Mouse (Mus musculus) frontal cortex, postnatal 10 days (tissue): Measurements from ENCODE around the gene Xpnpep3.

ENCODE experiments used
- DNase-seq, 2 experiments: peaks; one replicate each; pipeline ENCODE4 v3.0.0; 2022; ENCODE audit warnings: low spot score in 2 of 2, mixed read lengths in 1 of 2

Gene Xpnpep3

DNA sequence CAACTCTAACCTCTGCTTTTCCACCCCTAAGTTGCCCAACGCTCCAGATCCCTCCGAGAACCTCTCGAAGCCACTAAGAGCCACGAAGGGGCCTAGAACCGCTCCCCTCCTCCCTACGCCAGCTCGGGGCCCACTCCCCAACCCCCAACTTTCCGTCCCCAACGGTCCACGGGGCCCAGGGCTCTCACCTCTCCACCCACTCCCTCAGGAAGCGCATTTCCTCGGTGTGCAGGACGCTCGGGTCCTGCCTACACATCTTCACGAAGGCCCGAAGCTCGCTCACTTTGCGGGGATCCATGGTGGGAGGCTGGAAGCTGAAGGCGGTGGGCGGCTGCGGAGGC is 671 bp upstream of the Xpnpep3 start:
- no peak for DNase-seq

GRCm38 (mm10) chr15:81405008-81405407 is 5.1 kb downstream of the Xpnpep3 start:
- DNase-seq, result no peak

GRCm38 (mm10) chr15:81408199-81408598 is 8.3 kb downstream of the Xpnpep3 start, which contains the start of gene Dnajb7:
Gene Dnajb7 (minus strand): TSS chr15:81408299.
- DNase-seq, result no peak

DNA sequence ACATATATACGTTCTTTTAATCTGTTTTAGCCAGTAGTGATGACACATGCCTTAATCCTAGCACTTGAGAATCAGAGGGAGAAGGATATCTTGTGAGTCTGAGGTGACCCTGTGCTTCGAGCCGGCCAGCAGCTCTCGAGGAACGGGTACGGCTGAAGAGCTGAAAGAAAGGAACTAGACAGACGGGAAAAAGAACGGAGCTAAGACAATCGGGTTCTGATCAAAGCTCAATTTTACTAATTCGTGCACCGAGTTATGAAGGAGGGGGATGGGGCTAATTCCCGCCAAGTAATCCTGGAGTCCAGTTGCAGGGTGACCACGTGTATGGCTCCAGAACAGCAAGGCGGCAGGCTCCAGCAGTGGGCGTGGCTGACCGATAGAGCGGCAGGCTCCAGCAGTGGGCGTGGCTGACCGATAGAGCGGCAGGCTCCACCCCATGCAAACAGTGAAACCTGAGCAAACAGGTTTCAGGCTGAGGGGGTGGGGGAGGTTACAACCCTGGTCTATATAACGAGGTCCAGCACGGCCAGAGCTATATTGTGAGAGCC is 16.9 kb downstream of the Xpnpep3 start:
- DNase-seq, result peak in 1 of 2 experiments; percentile 16

DNA sequence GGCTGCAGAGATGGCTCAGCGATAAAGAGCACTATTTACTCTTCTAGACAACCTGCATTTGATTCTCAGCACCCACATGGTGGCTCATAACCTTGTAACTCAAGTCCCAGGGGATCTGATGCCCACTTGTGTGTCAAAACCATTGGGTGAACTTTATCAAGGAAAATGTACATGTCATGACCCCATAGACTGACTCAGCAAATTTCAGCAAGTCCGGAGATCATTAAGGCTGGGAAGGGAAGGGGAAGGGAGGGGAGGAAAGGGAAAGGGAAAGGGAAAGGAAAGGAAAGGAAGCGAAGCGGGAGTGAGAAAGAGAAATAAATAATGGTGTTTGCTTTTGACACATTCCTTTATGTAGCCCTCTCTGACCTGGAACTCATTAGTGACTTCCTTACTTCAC is 18.1 kb downstream of the Xpnpep3 start:
- no peak for DNase-seq

DNA sequence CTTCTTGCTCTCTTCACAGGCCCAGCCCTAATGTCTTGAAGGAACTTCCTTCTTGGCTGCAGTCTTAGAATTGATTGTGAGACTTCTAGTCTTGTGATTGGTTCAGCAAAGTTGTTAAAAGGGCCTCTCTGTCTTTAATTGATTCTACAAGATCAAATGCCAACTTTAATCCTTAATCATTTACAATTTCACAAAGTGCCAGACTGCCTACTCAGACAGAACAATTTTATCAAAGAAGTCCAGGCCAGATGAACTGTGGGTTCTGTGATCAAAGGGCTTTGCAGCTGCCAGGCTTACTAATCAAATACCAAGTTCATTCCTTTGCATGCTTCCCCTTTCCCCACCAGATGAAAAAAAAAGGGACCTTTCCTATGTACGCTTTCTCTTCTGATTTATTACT is 21.5 kb downstream of the Xpnpep3 start:
- no peak for DNase-seq

DNA sequence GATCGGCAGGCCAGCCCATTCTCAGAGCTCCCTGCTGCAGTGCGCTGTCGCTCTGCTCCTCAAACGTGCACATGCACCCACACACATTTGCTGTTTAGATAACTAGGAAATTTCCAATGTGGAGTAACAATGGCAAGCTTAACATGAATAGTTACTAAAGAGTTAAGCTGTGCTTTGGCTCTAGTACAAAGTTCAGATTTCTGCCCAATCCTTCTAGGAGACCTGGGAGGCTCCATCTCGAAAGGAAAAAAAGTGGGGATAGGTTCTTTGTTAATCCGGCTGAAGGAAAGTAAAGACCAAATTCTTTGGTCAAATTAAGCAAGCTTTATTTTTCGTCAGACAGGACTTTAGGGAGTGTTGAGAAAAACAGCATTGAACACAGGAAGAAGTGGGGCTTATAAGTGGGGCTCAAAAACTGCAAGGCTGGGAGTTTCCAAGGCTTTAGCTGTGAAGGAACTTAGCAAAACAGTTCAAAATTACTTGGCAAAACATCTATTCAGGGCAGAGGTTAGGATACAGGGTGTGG is 22.3 kb downstream of the Xpnpep3 start:
- DNase-seq, result no peak

- DNase-seq, result no peak
These were observed 25.4 kb downstream of the Xpnpep3 start for GRCm38 (mm10) chr15:81425311-81425710.

DNA sequence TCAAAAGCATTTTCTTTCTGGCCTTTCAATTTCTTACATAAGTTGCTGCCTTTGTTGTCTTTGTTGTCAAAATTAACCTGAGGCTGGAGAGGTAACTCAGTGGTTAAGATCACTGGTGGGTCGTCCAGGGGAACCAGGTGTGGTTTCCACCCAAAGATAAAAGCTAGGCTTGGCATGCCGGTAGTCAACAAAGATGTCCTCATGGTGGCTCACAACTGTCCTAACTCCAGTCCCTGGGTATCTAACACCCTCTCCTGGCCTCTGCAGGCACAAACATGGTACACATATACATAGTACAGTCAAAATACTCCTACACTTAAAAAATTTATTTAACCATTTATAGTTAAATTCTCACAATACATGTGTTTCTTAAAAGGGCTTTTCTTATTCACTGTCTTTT is 28.0 kb downstream of the Xpnpep3 start:
- no peak for DNase-seq

GRCm38 (mm10) chr15:81431195-81431594 is 31.3 kb downstream of the Xpnpep3 start:
- no peak for DNase-seq

GRCm38 (mm10) chr15:81438345-81438744 is 38.4 kb downstream of the Xpnpep3 start:
- no peak for DNase-seq

DNA sequence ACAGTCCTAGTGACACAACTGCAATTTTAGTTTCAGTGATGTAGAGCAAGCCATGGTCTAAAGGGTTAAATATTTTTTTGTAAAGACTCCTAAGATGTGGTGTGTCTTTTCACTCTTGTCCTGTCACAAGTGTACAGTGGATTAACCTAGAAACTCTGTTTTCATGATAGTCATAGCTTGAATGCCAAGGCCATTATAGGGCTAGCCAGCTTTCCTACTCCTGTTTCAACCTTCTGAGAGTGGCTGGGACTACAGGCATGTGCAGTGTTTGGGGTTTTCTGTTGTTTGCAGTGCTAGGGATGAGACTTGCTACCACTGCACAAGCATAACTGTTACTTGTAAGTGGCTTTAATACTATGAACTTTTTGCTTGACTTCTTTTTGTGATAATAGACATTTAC is 39.3 kb downstream of the Xpnpep3 start:
- DNase-seq, result no peak

GRCm38 (mm10) chr15:81448463-81448862 is 48.5 kb downstream of the Xpnpep3 start:
- DNase-seq, result peak in 1 of 2 experiments; percentile 39

DNA sequence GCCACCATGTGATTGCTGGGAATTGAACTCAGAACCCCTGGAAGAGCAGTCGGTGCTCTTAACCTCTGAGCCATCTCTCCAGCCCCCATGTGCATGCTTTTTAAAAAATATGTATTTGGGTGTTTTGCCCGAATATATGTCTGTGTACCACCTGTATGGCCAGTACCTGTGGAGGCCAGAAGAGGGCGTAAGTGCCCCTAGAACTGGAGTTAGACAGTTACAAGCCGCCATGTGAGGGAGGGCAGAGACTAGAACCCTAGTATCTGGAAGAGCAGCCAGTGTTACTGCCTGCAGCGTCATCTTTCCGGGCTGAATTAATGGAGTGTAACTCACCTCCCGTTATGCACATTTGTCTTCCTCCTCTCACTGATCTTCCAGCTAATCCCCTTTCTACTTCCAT is 61.6 kb downstream of the Xpnpep3 start:
- no peak for DNase-seq

- no peak for DNase-seq
These were observed 65.2 kb downstream of the Xpnpep3 start for GRCm38 (mm10) chr15:81465016-81465660.

- peak; percentile 97 to 98 for DNase-seq
These were observed 66.2 kb downstream of the Xpnpep3 start, which contains the start of gene Rbx1 for GRCm38 (mm10) chr15:81465901-81466737. Gene Rbx1 (plus strand): TSS chr15:81466296.

- no peak for DNase-seq
These were observed 66.8 kb downstream of the Xpnpep3 start for GRCm38 (mm10) chr15:81466738-81467113.

GRCm38 (mm10) chr15:81470735-81471134 is 70.8 kb downstream of the Xpnpep3 start:
- DNase-seq, result no peak

DNA sequence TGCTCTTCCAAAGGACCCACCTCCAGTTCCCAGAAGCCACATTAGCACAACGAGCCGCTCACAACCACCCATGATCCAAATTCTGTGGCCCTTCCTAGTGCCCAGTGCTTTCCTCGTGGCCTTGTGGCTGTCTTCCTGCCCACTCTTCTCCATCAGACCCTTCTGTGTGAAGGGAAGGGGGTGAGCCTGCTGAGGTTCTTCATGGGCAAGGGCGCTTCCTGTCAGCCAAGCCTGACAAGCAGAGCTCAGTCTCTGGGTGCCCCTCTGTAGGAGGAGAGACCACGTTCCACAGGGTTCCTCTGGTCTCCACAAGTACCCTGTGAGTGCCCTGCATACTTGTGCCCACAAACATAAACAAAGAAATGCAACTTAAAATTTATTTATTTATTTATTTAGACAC is 72.3 kb downstream of the Xpnpep3 start:
- DNase-seq, result no peak

- DNase-seq, result no peak
These were observed 75.7 kb downstream of the Xpnpep3 start for GRCm38 (mm10) chr15:81475654-81476053.

DNA sequence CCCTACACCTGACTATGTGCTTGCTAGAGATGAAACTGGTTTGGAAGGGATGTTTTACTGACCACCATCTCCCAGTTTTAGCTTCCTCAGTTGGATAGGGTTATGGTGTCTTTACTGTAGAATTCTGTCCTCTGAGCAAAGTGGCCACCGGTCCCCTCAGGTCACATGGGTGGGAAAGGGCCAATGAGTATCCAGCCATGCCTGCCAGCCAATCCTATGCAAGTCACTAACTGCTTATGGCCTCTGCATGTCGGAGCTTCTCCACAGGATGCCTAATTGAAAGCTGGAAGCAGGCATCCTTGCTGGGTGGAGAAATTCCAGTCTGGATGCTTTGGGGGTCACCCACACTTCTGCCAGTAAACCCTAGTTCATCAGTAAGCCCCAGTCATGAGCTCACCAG is 76.7 kb downstream of the Xpnpep3 start:
- no peak for DNase-seq

GRCm38 (mm10) chr15:81479446-81480213 is 79.7 kb downstream of the Xpnpep3 start:
- DNase-seq, result no peak
